Mouse (Mus musculus): ENCODE measurements around the gene Tubb4b. TPM values are rescaled to one million over a fixed set of nuclear protein-coding genes. Genes with fewer than 3 reads are reported as not detected.

Tubb4b gene
- total and polyA plus RNA-seq, 2 experiments from 2014 or later = 568 to 827 TPM

- peak overlapping the region; percentile 15; the same call in 1 of the 2 replicates for H3K4me3 ChIP-seq (ENCODE audit: low read length)
- peak overlapping the region; percentile 81 for H3K27ac ChIP-seq
- H3K9ac ChIP-seq (replicated peaks; ENCODE audit: low read length) = peak overlapping the region; percentile 38; the same call in 1 of the 2 replicates
- H3K4me1 ChIP-seq (ENCODE audit: insufficient read depth, low read length) = peaks cover 17% of the 10 kb centered on the region; the same call in 1 of the 2 replicates
- peak; percentile 79 for TF ChIP-seq CTCF (IDR thresholded peaks at IDR 0.05; ENCODE audit: low read depth)
- H3K9me3 ChIP-seq (ENCODE audit: low read length) = no peaks in the 10 kb centered on the region
- ATAC-seq (peak; percentile 67), DNase-seq (ENCODE audit: low spot score) (peak; percentile 92)
- peak overlapping the region; percentile 42 for H3K4me2 ChIP-seq (ENCODE audit: low read depth, low read length)
- whole genome bisulfite sequencing = 0% methylated on average over 7 of the region's 7 CpGs
- no peaks in the 10 kb centered on the region for H3K36me3 ChIP-seq (ENCODE audit: insufficient read depth, low read length)
- H3K27me3 ChIP-seq (ENCODE audit: insufficient read depth, low read length) = no peaks in the 10 kb centered on the region
Measured at GRCm38 (mm10) chr2:25228431-25228889, 4.0 kb upstream of the Tubb4b start.

GRCm38 (mm10) chr2:25227406-25227805, 2.9 kb upstream of the Tubb4b start:
- Histone ChIP-seq H3K27me3 (ENCODE audit: insufficient read depth, low read length) (no peaks in the 10 kb centered on the region), H3K4me2 (ENCODE audit: low read depth, low read length) (no peak overlapping the region), H3K36me3 (ENCODE audit: insufficient read depth, low read length) (no peaks in the 10 kb centered on the region), H3K4me3 (ENCODE audit: low read length) (no peak overlapping the region), H3K4me1 (ENCODE audit: insufficient read depth, low read length) (peaks cover 19% of the 10 kb centered on the region), H3K9ac (replicated peaks; ENCODE audit: low read length) (no peak overlapping the region), H3K9me3 (ENCODE audit: low read length) (no peaks in the 10 kb centered on the region), H3K27ac (no peak overlapping the region)
- ATAC-seq (no peak), DNase-seq (ENCODE audit: low spot score) (no peak)
- 92% methylated on average over 4 of the region's 4 CpGs for WGBS
- TF ChIP-seq CTCF (IDR thresholded peaks at IDR 0.05; ENCODE audit: low read depth) = no peak

DNA sequence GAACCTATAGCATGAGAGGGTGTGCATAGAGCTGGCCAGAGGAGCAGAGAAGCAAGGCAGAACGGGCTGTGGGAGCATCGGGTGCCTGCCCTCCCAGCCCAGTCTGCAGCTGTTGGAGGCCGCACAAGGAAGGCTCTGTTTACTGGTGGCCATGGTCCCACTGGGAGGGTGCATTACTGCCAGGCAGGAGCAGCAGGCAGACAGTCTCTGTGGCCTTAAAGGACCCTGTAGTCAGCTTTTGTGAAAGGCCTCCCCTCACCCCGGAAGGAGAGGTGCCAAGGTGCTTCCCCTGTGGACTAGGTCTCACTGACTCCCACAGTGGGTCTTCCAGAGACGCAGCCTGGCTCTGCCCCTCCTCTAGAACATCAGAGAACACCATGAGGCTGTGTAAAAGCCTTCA, 2.4 kb upstream of the Tubb4b start:
- Histone ChIP-seq H3K9me3 (ENCODE audit: low read length) (no peaks in the 10 kb centered on the region), H3K36me3 (ENCODE audit: insufficient read depth, low read length) (no peaks in the 10 kb centered on the region), H3K9ac (replicated peaks; ENCODE audit: low read length) (no peak overlapping the region), H3K4me3 (ENCODE audit: low read length) (no peak overlapping the region), H3K27ac (no peak overlapping the region), H3K27me3 (ENCODE audit: insufficient read depth, low read length) (no peaks in the 10 kb centered on the region), H3K4me1 (ENCODE audit: insufficient read depth, low read length) (peaks cover 19% of the 10 kb centered on the region), H3K4me2 (ENCODE audit: low read depth, low read length) (no peak overlapping the region)
- TF ChIP-seq CTCF (IDR thresholded peaks at IDR 0.05; ENCODE audit: low read depth) = no peak
- ATAC-seq (no peak), DNase-seq (ENCODE audit: low spot score) (peak; percentile 21)
- 79% methylated on average over 5 of the region's 5 CpGs for WGBS

DNA sequence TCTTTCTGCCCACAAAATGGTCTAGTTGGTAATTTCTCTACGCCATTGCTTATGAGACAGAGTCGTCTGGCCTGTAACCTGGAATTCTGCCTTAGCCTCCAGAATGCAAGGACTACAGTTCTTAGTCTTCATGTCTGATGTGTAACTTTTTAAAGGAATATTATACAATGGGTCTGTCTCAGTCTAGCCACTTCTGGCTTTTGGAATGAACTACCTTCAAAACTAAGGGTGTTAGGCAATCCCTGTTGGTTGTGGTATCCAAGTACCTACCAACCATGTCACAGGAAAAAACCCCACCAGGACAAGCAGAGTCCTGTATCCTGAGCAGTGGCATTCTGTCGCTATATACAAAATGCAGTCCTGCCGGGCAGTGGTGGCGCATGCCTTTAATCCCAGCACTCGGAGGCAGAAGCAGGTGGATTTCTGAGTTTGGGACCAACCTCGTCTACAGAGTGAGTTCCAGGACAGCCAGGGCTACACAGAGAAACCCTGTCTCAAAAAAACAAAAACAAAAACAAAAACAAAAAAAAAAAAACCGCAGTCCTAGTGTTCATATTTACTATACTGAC, 1.4 kb upstream of the Tubb4b start:
- no peak for TF ChIP-seq CTCF (IDR thresholded peaks at IDR 0.05; ENCODE audit: low read depth)
- H3K9me3 ChIP-seq (ENCODE audit: low read length) = no peaks in the 10 kb centered on the region
- H3K4me3 ChIP-seq (ENCODE audit: low read length) = no peak overlapping the region; the same call in 1 of the 2 replicates
- H3K4me2 ChIP-seq (ENCODE audit: low read depth, low read length) = peak overlapping the region; percentile 57; the same call in 1 of the 2 replicates
- 66% methylated on average over 8 of the region's 8 CpGs for WGBS
- ATAC-seq (no peak), DNase-seq (ENCODE audit: low spot score) (no peak)
- peaks cover 19% of the 10 kb centered on the region for H3K4me1 ChIP-seq (ENCODE audit: insufficient read depth, low read length)
- no peaks in the 10 kb centered on the region for H3K27me3 ChIP-seq (ENCODE audit: insufficient read depth, low read length)
- H3K36me3 ChIP-seq (ENCODE audit: insufficient read depth, low read length) = no peaks in the 10 kb centered on the region
- H3K9ac ChIP-seq (replicated peaks; ENCODE audit: low read length) = no peak overlapping the region
- peak overlapping the region; percentile 97 for H3K27ac ChIP-seq

GRCm38 (mm10) chr2:25224766-25225752, 557 bp upstream of the Tubb4b start:
- H3K9me3 ChIP-seq (ENCODE audit: low read length) = no peaks in the 10 kb centered on the region
- H3K36me3 ChIP-seq (ENCODE audit: insufficient read depth, low read length) = no peaks in the 10 kb centered on the region
- peaks cover 19% of the 10 kb centered on the region for H3K4me1 ChIP-seq (ENCODE audit: insufficient read depth, low read length)
- peak; percentile 100 for DNase-seq (ENCODE audit: low spot score)
- no peaks in the 10 kb centered on the region for H3K27me3 ChIP-seq (ENCODE audit: insufficient read depth, low read length)
- peak overlapping the region; percentile 97 for H3K27ac ChIP-seq
- peak; percentile 97 for ATAC-seq
- WGBS = 2% methylated on average over 41 of the region's 41 CpGs
- H3K9ac ChIP-seq (replicated peaks; ENCODE audit: low read length) = peak overlapping the region; percentile 68
- peak overlapping the region; percentile 57 for H3K4me2 ChIP-seq (ENCODE audit: low read depth, low read length)
- TF ChIP-seq CTCF (IDR thresholded peaks at IDR 0.05; ENCODE audit: low read depth) = no peak
- peak overlapping the region; percentile 80 for H3K4me3 ChIP-seq (ENCODE audit: low read length)

DNA sequence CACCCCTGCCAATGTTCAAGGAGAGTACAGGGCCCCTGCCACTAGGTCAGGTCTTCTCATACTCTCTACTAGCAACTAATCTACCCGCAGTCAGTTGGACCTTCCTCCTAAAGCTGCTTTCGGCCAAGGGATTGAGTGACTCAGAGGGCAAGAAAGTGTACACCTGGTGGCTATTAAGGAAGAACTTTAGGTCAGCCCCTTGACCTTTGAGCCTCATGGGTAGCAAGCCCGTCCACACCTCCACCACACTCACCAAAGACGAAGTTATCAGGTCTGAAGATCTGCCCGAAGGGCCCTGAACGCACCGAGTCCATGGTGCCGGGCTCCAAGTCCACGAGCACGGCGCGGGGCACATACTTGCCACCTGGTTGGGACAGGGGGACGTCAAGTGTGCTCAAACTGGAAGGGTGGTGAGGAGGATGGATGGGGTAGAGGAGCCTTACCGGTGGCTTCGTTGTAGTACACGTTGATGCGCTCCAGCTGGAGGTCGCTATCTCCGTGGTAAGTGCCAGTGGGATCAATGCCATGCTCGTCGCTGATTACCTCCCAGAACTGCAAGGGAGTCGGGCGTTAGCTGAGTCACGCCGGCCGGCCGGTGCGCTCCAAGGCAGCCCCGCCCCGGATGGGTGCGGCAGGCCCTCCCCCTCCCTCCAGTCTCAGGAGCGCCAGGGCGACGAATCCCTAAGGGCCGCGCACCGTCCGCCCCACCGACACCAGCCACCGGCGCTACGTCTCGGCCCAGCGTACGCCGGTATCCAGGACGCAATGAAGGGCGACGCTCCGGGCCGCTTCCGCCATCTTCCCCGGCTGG, 616 bp downstream of the Tubb4b start:
- peak overlapping the region; percentile 84 for H3K4me2 ChIP-seq (ENCODE audit: low read depth, low read length)
- peak overlapping the region; percentile 80 for H3K4me3 ChIP-seq (ENCODE audit: low read length)
- ATAC-seq (peak; percentile 12; the same call in 1 of the 2 replicates), DNase-seq (ENCODE audit: low spot score) (no peak)
- no peak for TF ChIP-seq CTCF (IDR thresholded peaks at IDR 0.05; ENCODE audit: low read depth)
- no peaks in the 10 kb centered on the region for H3K36me3 ChIP-seq (ENCODE audit: insufficient read depth, low read length)
- 3% methylated on average over 47 of the region's 53 CpGs for WGBS
- peak overlapping the region; percentile 95 for H3K27ac ChIP-seq
- peaks cover 18% of the 10 kb centered on the region for H3K4me1 ChIP-seq (ENCODE audit: insufficient read depth, low read length)
- no peaks in the 10 kb centered on the region for H3K9me3 ChIP-seq (ENCODE audit: low read length)
- peak overlapping the region; percentile 87 for H3K9ac ChIP-seq (replicated peaks; ENCODE audit: low read length)
- no peaks in the 10 kb centered on the region for H3K27me3 ChIP-seq (ENCODE audit: insufficient read depth, low read length)
